Mouse (Mus musculus) lung, postnatal 0 days (tissue): Measurements from ENCODE around the gene Ttc9c.

Source experiments
- CTCF ChIP-seq: IDR thresholded peaks from 2 replicates; pipeline ENCODE4 v1.5.1; 2016; ENCODE audit warnings: antibody characterized with exemption, mild to moderate bottlenecking
- EP300 ChIP-seq: IDR thresholded peaks from 2 replicates; pipeline ENCODE4 v1.6.1; 2016; ENCODE audit warnings: antibody characterized with exemption, mild to moderate bottlenecking, control low read depth

DNA sequence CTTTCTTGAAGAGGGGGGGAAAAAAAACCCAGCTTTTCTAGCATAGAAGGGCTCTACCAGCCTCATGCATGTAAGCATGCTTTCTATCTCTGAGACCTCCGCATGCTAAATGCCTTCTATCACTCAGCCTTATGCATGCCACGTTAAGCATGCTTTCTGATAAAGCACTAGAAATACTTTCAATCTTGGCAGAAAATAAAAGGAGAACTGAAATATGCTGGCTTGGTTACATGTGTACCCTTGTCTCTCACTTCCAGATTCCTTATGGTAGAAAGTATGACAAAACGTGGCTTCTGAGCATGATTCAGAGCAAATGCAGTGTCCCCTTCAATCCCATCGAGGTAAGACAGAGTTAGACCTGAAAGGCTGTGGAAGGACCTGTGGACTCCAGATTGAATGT is 55.9 kb downstream of the Ttc9c start:
- TF ChIP-seq CTCF = no peak
- TF ChIP-seq EP300 = no peak
